Mouse (Mus musculus) forebrain, embryonic 16.5 days (tissue): ENCODE measurements at regions not wholly inside any gene's neighbourhood (a gene's known extent, or its start where the extent isn't known, plus 50 kb on each side); places are given as distances from the start of the nearest gene placed in this dataset.

Source experiments
- ATAC-seq: fragments of 200-750 bp; cut with Nextera tagmentation; 2 replicates; pipeline ENCODE4 v1.8.0; 2017; ENCODE audit warnings: mild to moderate bottlenecking, moderate library complexity
- H3K27ac ChIP-seq: fragments of 300-500 bp; sonication (generic); 2 replicates; pipeline ENCODE4 v1.5.1; 2014; ENCODE audit warnings: low read length, control low read depth
- H3K27me3 ChIP-seq: fragments of 300-500 bp; sonication (generic); replicated peaks from 2 replicates; pipeline ENCODE4 v1.6.1; 2014; ENCODE audit warnings: low read length; ENCODE audit not compliant: control insufficient read depth, insufficient read depth
- H3K36me3 ChIP-seq: fragments of 300-500 bp; sonication (generic); 2 replicates; pipeline ENCODE4 v1.6.1; 2014; ENCODE audit not compliant: control insufficient read depth, insufficient read depth
- H3K4me1 ChIP-seq: fragments of 300-500 bp; sonication (generic); replicated peaks from 2 replicates; pipeline ENCODE4 v1.6.1; 2014; ENCODE audit warnings: low read length; ENCODE audit not compliant: control insufficient read depth, insufficient read depth
- H3K4me2 ChIP-seq: fragments of 300-500 bp; sonication (generic); 2 replicates; pipeline ENCODE4 v1.6.1; 2014; ENCODE audit warnings: mild to moderate bottlenecking, low read length, control low read depth
- H3K4me3 ChIP-seq: fragments of 300-500 bp; sonication (generic); replicated peaks from 2 replicates; pipeline ENCODE4 v1.5.1; 2014; ENCODE audit warnings: mild to moderate bottlenecking, low read length, control low read depth
- H3K9ac ChIP-seq: fragments of 300-500 bp; sonication (generic); replicated peaks from 2 replicates; pipeline ENCODE4 v1.6.1; 2014; ENCODE audit warnings: low read depth, low read length, control low read depth
- H3K9me3 ChIP-seq: fragments of 300-500 bp; sonication (generic); 2 replicates; pipeline ENCODE4 v1.6.1; 2016; ENCODE audit warnings: low read length; ENCODE audit not compliant: control insufficient read depth
- WGBS: fragments of 180-500 bp; shearing (Covaris S2); extraction: QIAGEN DNeasy Blood & Tissue Kit; methylation state at CpG from one replicate; pipeline ENCODE4 v1.1.7; 2014; 5-methylcytosine and 5-hydroxymethylcytosine counted together

DNA sequence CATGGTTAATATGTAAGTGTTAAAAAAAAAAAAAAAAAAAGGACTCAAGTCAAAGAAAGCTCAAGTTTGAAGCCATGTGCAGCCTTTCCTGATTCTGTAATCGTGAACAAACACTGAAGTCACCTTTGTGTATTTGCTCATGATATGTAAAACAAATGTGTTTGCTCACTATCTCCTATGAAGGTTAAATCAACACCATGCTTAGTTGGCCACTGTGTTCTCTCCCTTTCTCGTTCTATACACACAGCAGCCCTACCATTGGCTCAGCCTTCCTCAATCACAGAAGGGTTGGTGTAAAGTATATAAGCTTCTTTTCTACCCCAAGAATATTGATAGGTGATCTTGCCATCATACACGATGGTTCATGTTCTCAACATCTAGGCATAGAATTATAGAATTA, 409.7 kb upstream of the Atp2b1 start:
- Histone ChIP-seq H3K27ac (no peak overlapping the region), H3K4me1 (no peaks in the 10 kb centered on the region), H3K9ac (no peak overlapping the region), H3K27me3 (no peaks in the 10 kb centered on the region), H3K4me2 (no peak overlapping the region), H3K36me3 (no peaks in the 10 kb centered on the region), H3K4me3 (no peak overlapping the region), H3K9me3 (no peaks in the 10 kb centered on the region)
- no peak for ATAC-seq
- 96% methylated on average over 3 of the region's 3 CpGs for WGBS

DNA sequence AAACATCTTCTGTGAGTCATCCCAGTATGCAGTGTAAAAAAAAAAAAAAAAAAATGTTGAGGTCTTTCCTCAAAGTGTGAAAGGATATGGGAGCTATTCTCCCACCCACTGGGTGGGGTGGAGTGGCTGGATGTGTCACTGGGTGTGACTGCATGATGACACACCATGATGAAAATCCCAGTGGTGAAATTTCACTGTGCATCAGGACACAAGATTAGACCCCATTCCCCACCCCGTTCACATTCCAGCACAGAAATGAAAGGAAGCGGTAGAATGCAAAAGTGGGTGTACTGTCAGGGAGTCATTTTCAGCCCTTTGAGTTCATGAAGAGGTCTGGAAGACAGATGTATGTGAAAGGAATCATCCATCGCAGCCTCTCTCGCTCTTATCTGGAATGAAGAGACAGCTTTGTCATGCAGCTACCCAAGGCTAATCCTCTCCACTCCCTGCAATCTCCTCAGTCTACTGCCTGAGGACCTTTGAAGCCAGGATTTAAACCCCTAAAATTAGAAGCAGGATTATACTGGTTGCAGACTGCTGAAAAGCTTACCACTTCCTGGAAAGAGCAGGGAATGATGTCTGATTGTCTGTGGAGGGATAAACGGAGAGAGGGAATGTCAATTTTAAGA, 405.6 kb upstream of the Atp2b1 start:
- H3K36me3 ChIP-seq = no peaks in the 10 kb centered on the region
- 54% methylated on average over 5 of the region's 5 CpGs for WGBS
- H3K4me3 ChIP-seq = no peak overlapping the region
- no peaks in the 10 kb centered on the region for H3K4me1 ChIP-seq
- no peaks in the 10 kb centered on the region for H3K27me3 ChIP-seq
- no peak overlapping the region for H3K9ac ChIP-seq
- H3K9me3 ChIP-seq = no peaks in the 10 kb centered on the region
- H3K4me2 ChIP-seq = no peak overlapping the region
- ATAC-seq = no peak
- H3K27ac ChIP-seq = no peak overlapping the region

DNA sequence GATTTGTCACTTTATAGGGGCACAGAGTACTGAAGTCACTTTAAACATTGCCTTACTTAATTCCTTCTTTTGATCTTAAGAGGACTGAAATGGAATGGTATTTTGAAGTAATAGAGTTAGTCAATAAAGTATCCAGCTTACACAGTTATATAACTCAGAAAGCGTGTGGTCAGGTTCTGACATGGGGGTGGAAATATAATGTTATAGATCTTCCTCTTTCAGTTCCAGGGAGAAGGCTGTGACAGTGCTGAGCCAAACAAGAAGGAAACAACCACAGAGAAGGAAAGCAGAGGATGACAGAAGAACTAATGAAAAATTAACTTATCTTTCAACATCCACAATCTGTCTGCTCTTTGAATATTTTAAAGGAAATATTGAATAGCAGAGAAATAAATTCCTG, 399.4 kb upstream of the Atp2b1 start:
- H3K4me2 ChIP-seq = no peak overlapping the region
- H3K27ac ChIP-seq = no peak overlapping the region
- H3K36me3 ChIP-seq = no peaks in the 10 kb centered on the region
- H3K9ac ChIP-seq = no peak overlapping the region
- H3K9me3 ChIP-seq = no peaks in the 10 kb centered on the region
- WGBS = 98% methylated on average over 1 of the region's 1 CpGs
- no peaks in the 10 kb centered on the region for H3K27me3 ChIP-seq
- H3K4me1 ChIP-seq = no peaks in the 10 kb centered on the region
- H3K4me3 ChIP-seq = no peak overlapping the region
- no peak for ATAC-seq

DNA sequence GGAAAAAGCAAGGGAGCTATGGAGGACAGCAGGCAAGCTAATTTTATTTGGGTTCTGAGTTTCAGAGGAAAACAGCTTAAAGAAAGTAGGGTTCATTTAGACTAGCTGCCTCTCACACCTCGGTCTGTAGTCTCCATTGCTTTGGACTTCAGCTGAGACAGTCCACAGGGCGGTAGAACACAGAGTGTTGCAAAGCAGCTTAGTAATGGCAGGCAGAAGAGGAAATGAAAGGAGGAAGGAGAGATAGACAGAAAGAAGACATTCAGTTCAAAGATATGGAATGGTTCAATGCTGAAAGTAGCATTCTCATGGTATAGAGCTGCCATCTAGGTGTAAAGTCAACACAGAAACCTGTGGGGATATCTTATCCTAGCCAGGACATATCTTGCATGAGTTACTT, 396.6 kb upstream of the Atp2b1 start:
- Histone ChIP-seq H3K27me3 (no peaks in the 10 kb centered on the region), H3K4me3 (no peak overlapping the region), H3K27ac (no peak overlapping the region), H3K4me2 (no peak overlapping the region), H3K36me3 (no peaks in the 10 kb centered on the region), H3K4me1 (no peaks in the 10 kb centered on the region), H3K9ac (no peak overlapping the region), H3K9me3 (no peaks in the 10 kb centered on the region)
- ATAC-seq = no peak
- WGBS = 90% methylated on average over 2 of the region's 2 CpGs

DNA sequence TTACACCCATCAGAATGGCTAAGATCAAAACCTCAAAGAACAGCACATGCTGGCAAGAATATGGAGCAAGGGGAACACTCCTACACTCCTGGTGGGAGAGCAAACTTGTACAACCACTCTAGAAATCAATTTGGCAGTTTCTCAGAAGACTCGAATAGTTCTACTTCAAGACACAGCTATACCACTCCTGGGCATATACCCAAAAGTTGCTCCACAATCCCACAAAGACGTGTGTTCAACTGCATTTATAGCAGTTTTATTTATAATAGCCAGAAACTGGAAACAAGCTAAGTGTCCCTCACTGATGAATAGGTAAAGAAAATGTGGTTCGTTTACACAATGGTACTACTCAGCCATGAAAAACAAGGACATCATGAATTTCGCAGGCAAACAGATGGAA, 384.6 kb upstream of the Atp2b1 start:
- WGBS = 53% methylated on average over 4 of the region's 4 CpGs
- no peaks in the 10 kb centered on the region for H3K9me3 ChIP-seq
- H3K4me2 ChIP-seq = no peak overlapping the region
- no peaks in the 10 kb centered on the region for H3K27me3 ChIP-seq
- H3K4me3 ChIP-seq = no peak overlapping the region
- no peak for ATAC-seq
- no peaks in the 10 kb centered on the region for H3K36me3 ChIP-seq
- H3K9ac ChIP-seq = no peak overlapping the region
- no peaks in the 10 kb centered on the region for H3K4me1 ChIP-seq
- no peak overlapping the region for H3K27ac ChIP-seq

DNA sequence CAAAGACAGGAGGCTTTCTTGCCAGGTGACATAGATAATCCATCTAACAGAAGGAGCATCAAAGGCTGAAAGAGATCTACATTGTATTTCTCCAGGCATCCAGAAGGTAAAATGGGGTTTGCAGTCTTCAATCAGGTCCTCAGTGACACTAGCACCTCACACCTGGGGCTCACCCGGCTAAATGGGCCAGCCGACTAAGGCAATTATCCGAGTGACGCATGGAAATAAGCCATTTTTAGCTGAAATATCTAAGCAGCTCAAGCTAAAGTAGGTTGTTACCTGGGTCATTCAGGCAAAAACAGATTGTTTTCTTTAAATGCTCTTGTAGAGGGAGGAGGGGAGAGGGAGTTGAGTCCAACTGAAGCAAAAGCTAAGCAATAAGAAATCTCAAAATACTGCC, 382.8 kb upstream of the Atp2b1 start:
- H3K36me3 ChIP-seq = no peaks in the 10 kb centered on the region
- no peaks in the 10 kb centered on the region for H3K4me1 ChIP-seq
- no peak for ATAC-seq
- no peaks in the 10 kb centered on the region for H3K27me3 ChIP-seq
- H3K4me3 ChIP-seq = no peak overlapping the region
- H3K9me3 ChIP-seq = no peaks in the 10 kb centered on the region
- H3K4me2 ChIP-seq = no peak overlapping the region
- H3K9ac ChIP-seq = no peak overlapping the region
- WGBS = 96% methylated on average over 4 of the region's 4 CpGs
- no peak overlapping the region for H3K27ac ChIP-seq

DNA sequence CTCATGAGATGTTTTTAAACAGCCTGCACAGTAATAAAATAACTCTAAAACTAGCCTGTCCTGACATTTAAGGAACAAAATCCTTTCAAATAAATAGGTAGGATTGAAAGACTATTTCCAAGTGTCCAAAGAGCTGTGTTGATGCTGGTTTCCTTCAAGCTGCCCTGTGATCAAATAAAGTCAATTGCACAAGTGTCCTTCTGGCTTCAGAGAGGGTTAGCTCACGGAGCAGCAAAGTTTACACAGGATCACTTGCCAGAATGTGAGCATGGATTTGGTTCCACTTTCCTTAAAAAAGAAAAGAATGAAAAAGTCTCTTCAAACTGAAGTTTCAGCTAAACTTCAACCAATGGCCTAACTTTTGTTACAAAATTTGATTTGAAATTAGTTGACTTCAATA, 375.5 kb upstream of the Atp2b1 start:
- no peak overlapping the region for H3K9ac ChIP-seq
- H3K4me1 ChIP-seq = no peaks in the 10 kb centered on the region
- no peak for ATAC-seq
- H3K27me3 ChIP-seq = no peaks in the 10 kb centered on the region
- no peak overlapping the region for H3K4me3 ChIP-seq
- H3K4me2 ChIP-seq = no peak overlapping the region
- H3K27ac ChIP-seq = no peak overlapping the region
- H3K36me3 ChIP-seq = no peaks in the 10 kb centered on the region
- WGBS = 87% methylated on average over 1 of the region's 1 CpGs
- no peaks in the 10 kb centered on the region for H3K9me3 ChIP-seq

DNA sequence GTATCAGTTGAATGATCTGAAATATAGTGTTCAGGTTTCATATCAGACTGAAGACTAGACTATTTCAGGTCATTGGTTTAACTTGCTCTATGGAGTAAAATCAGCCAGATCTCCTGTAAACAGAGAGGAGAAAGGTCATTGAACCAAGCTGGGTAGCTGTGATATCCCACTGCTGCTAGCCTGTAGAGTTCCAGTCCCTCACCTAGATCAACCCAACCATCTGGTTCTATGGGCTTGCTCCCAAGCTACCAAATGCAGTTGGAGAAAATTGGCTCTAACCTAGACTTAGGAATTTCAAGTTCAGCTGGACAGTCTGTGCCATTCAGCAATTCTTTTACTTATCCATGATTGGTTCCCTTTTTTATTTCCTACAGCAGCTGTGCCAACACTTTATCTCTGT, 373.1 kb upstream of the Atp2b1 start:
- Histone ChIP-seq H3K36me3 (no peaks in the 10 kb centered on the region), H3K27me3 (no peaks in the 10 kb centered on the region), H3K4me1 (no peaks in the 10 kb centered on the region), H3K9ac (no peak overlapping the region), H3K4me3 (no peak overlapping the region), H3K4me2 (no peak overlapping the region), H3K27ac (no peak overlapping the region), H3K9me3 (no peaks in the 10 kb centered on the region)
- no peak for ATAC-seq

DNA sequence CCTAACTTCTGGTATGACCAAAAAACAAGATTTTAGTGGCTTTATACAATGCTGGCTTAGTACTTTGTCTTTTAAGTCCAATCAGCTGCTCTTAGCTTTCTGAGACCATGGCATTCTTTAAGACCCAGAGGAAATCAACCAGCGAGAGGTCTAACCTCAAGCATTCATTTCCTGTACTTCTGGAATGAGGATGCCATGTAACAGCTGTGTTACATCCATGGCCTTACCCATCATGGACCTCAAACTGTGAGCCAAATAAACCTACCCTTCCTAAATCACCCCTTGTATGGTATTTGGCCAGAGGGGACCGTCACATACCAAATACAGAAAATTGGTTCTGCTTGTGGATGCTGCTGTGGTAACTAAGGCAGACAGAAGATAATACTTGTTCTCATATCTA, 372.1 kb upstream of the Atp2b1 start:
- WGBS = 100% methylated on average over 2 of the region's 2 CpGs
- ATAC-seq = no peak

More for the DNA sequence above, 372.1 kb upstream of the Atp2b1 start:
- H3K4me3 ChIP-seq = no peak overlapping the region
- no peaks in the 10 kb centered on the region for H3K27me3 ChIP-seq
- H3K36me3 ChIP-seq = no peaks in the 10 kb centered on the region
- H3K4me2 ChIP-seq = no peak overlapping the region
- no peaks in the 10 kb centered on the region for H3K4me1 ChIP-seq
- no peaks in the 10 kb centered on the region for H3K9me3 ChIP-seq
- no peak overlapping the region for H3K9ac ChIP-seq
- H3K27ac ChIP-seq = no peak overlapping the region
